Mouse (Mus musculus) lung, embryonic 15.5 days (tissue): ENCODE results near the gene Itgb7. TPM values are rescaled to one million over a fixed set of nuclear protein-coding genes. Genes with fewer than 3 reads are reported as not detected.

Experiments used
- ATAC-seq: fragments of 200-750 bp; cut with Nextera tagmentation; 2 replicates; pipeline ENCODE4 v1.8.0; 2017; ENCODE audit warnings: moderate number of reproducible peaks, borderline replicate concordance; ENCODE audit not compliant: low FRiP score, low TSS enrichment; ENCODE audit errors: extremely low read depth
- H3K27ac ChIP-seq: fragments of 300-500 bp; sonication (generic); 2 replicates; pipeline ENCODE4 v1.5.1; 2015; ENCODE audit warnings: moderate library complexity, mild to moderate bottlenecking, inconsistent platforms
- H3K27me3 ChIP-seq: fragments of 300-500 bp; sonication (generic); 2 replicates; pipeline ENCODE4 v1.6.1; 2015; ENCODE audit warnings: inconsistent platforms
- H3K36me3 ChIP-seq: fragments of 300-500 bp; sonication (generic); 2 replicates; pipeline ENCODE4 v1.6.1; 2015; ENCODE audit warnings: inconsistent platforms
- H3K4me1 ChIP-seq: fragments of 300-500 bp; sonication (generic); 2 replicates; pipeline ENCODE4 v1.6.1; 2015; ENCODE audit warnings: inconsistent platforms
- H3K4me2 ChIP-seq: fragments of 300-500 bp; sonication (generic); 2 replicates; pipeline ENCODE4 v1.6.1; 2015; ENCODE audit warnings: inconsistent platforms, mild to moderate bottlenecking, moderate library complexity
- H3K4me3 ChIP-seq: fragments of 300-500 bp; sonication (generic); 2 replicates; pipeline ENCODE4 v1.5.1; 2015; ENCODE audit warnings: mild to moderate bottlenecking, inconsistent platforms
- H3K9ac ChIP-seq: fragments of 300-500 bp; sonication (generic); 2 replicates; pipeline ENCODE4 v1.6.1; 2015; ENCODE audit warnings: inconsistent platforms
- H3K9me3 ChIP-seq: fragments of 300-500 bp; sonication (generic); 2 replicates; pipeline ENCODE4 v1.6.1; 2016; ENCODE audit warnings: inconsistent platforms
- WGBS: fragments of 180-500 bp; shearing (Covaris S2); methylation state at CpG from one replicate; pipeline ENCODE4 v1.1.7; 2015; 5-methylcytosine and 5-hydroxymethylcytosine counted together
- polyA plus RNA-seq: library from polyadenylated mRNA; unstranded; fragments of >200 nt; fragmentation: Nextera tagmentation; extraction: Ambion mirVana; gene quantifications from 2 replicates; pipeline ENCODE4 v1.2.1, GENCODE M21; 2015

Gene Itgb7
- polyA plus RNA-seq, 1 experiment from 2014 or later: 3.2 TPM

GRCm38 (mm10) chr15:102179924-102180323, 51.8 kb downstream of the Itgb7 start:
- Histone ChIP-seq H3K27ac (no peak overlapping the region), H3K4me1 (no peaks in the 10 kb centered on the region), H3K27me3 (no peaks in the 10 kb centered on the region), H3K4me3 (no peak overlapping the region), H3K9ac (no peak overlapping the region), H3K9me3 (no peaks in the 10 kb centered on the region), H3K4me2 (no peak overlapping the region), H3K36me3 (peaks cover 4% of the 10 kb centered on the region; the same call in 1 of the 2 replicates)
- no peak for ATAC-seq
- WGBS: 84% methylated on average over 14 of the region's 14 CpGs

DNA sequence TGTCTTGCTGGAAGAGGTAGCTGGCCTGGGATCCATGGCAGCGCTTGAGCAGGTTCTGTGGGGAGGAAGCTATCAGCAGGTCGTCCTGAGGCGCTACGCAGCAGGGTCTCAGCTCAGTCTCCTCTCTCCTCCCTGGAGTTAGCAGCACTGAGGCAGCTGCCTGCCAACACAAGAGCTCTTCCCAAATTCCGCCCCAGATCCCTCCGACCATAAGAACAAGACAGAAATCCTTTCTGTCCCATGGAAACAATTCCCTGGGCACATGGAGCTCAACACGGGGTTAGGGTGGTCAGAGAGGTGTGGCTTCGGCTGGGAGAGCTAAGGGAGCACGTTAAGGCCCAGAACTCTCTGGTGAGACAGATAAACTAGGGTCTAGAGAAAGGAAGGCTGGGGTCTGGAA, 52.6 kb downstream of the Itgb7 start:
- ATAC-seq: no peak

GRCm38 (mm10) chr15:102178279-102178678, 53.5 kb downstream of the Itgb7 start:
- H3K4me1 ChIP-seq: no peaks in the 10 kb centered on the region
- no peak for ATAC-seq

More for the DNA sequence above, 52.6 kb downstream of the Itgb7 start:
- 76% methylated on average over 9 of the region's 9 CpGs for WGBS
- no peak overlapping the region for H3K9ac ChIP-seq
- no peak overlapping the region for H3K4me3 ChIP-seq
- no peak overlapping the region for H3K4me2 ChIP-seq
- peaks cover 8% of the 10 kb centered on the region; the same call in 1 of the 2 replicates for H3K36me3 ChIP-seq
- H3K27ac ChIP-seq: no peak overlapping the region
- H3K4me1 ChIP-seq: no peaks in the 10 kb centered on the region
- H3K27me3 ChIP-seq: no peaks in the 10 kb centered on the region
- no peaks in the 10 kb centered on the region for H3K9me3 ChIP-seq

GRCm38 (mm10) chr15:102177417-102177816, 54.3 kb downstream of the Itgb7 start:
- no peak overlapping the region for H3K4me2 ChIP-seq
- H3K27ac ChIP-seq: no peak overlapping the region
- H3K9me3 ChIP-seq: no peaks in the 10 kb centered on the region
- no peaks in the 10 kb centered on the region for H3K4me1 ChIP-seq
- WGBS: 79% methylated on average over 8 of the region's 8 CpGs
- no peaks in the 10 kb centered on the region for H3K27me3 ChIP-seq
- no peak for ATAC-seq
- no peak overlapping the region for H3K4me3 ChIP-seq
- H3K9ac ChIP-seq: no peak overlapping the region
- peaks cover 8% of the 10 kb centered on the region; the same call in 1 of the 2 replicates for H3K36me3 ChIP-seq

More at GRCm38 (mm10) chr15:102178279-102178678, 53.5 kb downstream of the Itgb7 start:
- no peak overlapping the region for H3K9ac ChIP-seq
- peaks cover 8% of the 10 kb centered on the region; the same call in 1 of the 2 replicates for H3K36me3 ChIP-seq
- no peak overlapping the region for H3K27ac ChIP-seq
- no peaks in the 10 kb centered on the region for H3K27me3 ChIP-seq
- no peak overlapping the region for H3K4me3 ChIP-seq
- 15% methylated on average over 6 of the region's 6 CpGs for WGBS
- H3K9me3 ChIP-seq: no peaks in the 10 kb centered on the region
- no peak overlapping the region for H3K4me2 ChIP-seq

- WGBS: 75% methylated on average over 7 of the region's 7 CpGs
- Histone ChIP-seq H3K4me2 (no peak overlapping the region), H3K27me3 (no peaks in the 10 kb centered on the region), H3K4me3 (no peak overlapping the region), H3K4me1 (no peaks in the 10 kb centered on the region), H3K9ac (no peak overlapping the region), H3K9me3 (no peaks in the 10 kb centered on the region), H3K27ac (no peak overlapping the region), H3K36me3 (peaks cover 8% of the 10 kb centered on the region; the same call in 1 of the 2 replicates)
- no peak for ATAC-seq
Observed at GRCm38 (mm10) chr15:102176571-102177316, 55.0 kb downstream of the Itgb7 start.

GRCm38 (mm10) chr15:102175736-102176319, 55.9 kb downstream of the Itgb7 start:
- WGBS: 80% methylated on average over 16 of the region's 16 CpGs
- H3K9me3 ChIP-seq: no peaks in the 10 kb centered on the region
- peaks cover 8% of the 10 kb centered on the region for H3K36me3 ChIP-seq
- no peaks in the 10 kb centered on the region for H3K27me3 ChIP-seq
- ATAC-seq: 0 out of 2 replicates have a peak, but pooled peaks have one; percentile 21
- H3K9ac ChIP-seq: no peak overlapping the region
- no peak overlapping the region for H3K4me3 ChIP-seq
- no peak overlapping the region for H3K27ac ChIP-seq
- H3K4me1 ChIP-seq: no peaks in the 10 kb centered on the region
- H3K4me2 ChIP-seq: no peak overlapping the region

- WGBS: 88% methylated on average over 3 of the region's 3 CpGs
- H3K36me3 ChIP-seq: peaks cover 8% of the 10 kb centered on the region
- H3K4me2 ChIP-seq: no peak overlapping the region
- no peak overlapping the region for H3K9ac ChIP-seq
- no peaks in the 10 kb centered on the region for H3K27me3 ChIP-seq
- no peak overlapping the region for H3K27ac ChIP-seq
- ATAC-seq: no peak
- no peak overlapping the region for H3K4me3 ChIP-seq
- H3K4me1 ChIP-seq: no peaks in the 10 kb centered on the region
- no peaks in the 10 kb centered on the region for H3K9me3 ChIP-seq
Observed at GRCm38 (mm10) chr15:102173581-102173980, 58.2 kb downstream of the Itgb7 start.

DNA sequence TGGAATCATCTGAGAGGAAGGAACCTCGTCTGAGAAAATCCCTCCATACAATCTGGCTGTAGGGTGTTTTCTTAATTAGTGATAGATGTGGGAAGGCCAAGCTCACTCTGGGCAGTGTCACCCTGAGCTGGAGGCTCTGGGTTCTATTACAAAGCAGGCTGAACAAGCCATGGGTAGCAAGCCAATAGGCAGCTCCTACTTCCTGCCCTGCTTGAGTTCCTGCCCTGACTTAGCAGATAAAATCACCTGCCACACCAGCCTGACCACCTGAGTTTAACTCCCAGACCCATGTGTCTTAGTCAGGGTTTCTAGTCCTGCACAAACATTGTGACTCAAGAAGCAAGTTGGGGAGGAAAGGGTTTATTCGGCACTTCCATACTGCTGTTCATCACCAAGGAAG, 62.7 kb downstream of the Itgb7 start:
- H3K4me1 ChIP-seq: peaks cover 11% of the 10 kb centered on the region
- H3K9me3 ChIP-seq: no peaks in the 10 kb centered on the region
- no peaks in the 10 kb centered on the region for H3K27me3 ChIP-seq
- H3K27ac ChIP-seq: no peak overlapping the region
- no peak overlapping the region for H3K9ac ChIP-seq
- H3K4me2 ChIP-seq: no peak overlapping the region
- H3K4me3 ChIP-seq: no peak overlapping the region
- no peak for ATAC-seq
- WGBS: 38% methylated on average over 2 of the region's 2 CpGs
- no peaks in the 10 kb centered on the region; the same call in 1 of the 2 replicates for H3K36me3 ChIP-seq

DNA sequence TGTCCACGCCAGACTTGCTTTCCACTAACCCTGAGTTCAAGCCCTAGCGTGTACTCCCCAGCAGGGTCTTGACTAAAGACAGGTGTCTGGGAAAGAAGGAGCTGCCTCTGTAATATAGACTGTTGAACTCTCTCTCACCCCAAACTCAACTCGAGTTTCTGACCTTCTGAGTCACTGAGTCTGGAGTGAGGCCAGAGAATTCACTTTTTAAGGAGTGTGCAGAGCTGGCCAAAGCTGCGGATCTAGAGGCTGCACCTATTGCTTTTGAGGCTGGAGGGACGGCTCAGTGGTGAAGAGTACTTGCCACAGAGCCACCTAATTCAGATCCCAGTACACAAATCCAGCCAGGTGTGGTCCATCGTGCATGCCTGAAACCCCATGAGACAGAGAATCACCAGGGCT, 64.1 kb downstream of the Itgb7 start:
- Histone ChIP-seq H3K27me3 (no peaks in the 10 kb centered on the region), H3K4me2 (no peak overlapping the region), H3K4me1 (peaks cover 11% of the 10 kb centered on the region), H3K9me3 (no peaks in the 10 kb centered on the region), H3K27ac (peak overlapping the region; percentile 48), H3K36me3 (no peaks in the 10 kb centered on the region; the same call in 1 of the 2 replicates), H3K9ac (no peak overlapping the region), H3K4me3 (no peak overlapping the region)
- WGBS: 19% methylated on average over 6 of the region's 6 CpGs
- ATAC-seq: 0 out of 2 replicates have a peak, but pooled peaks have one; percentile 57

Other genes with a start within 250 kb of the Itgb7 start
- 307 and 345 TPM in 2 replicates for gene Krt8, start 227.5 kb downstream of the Itgb7 start, polyA plus RNA-seq
- 221 and 264 TPM in 2 replicates for gene Krt18, start 203.8 kb downstream of the Itgb7 start, polyA plus RNA-seq
- gene Eif4b, start 158.2 kb downstream of the Itgb7 start, polyA plus RNA-seq: 118 and 121 TPM in 2 replicates
- gene Tns2, start 131.5 kb downstream of the Itgb7 start, polyA plus RNA-seq: 47.6 and 54.5 TPM in 2 replicates
- 18.8 and 20.5 TPM in 2 replicates for gene Spryd3, start 95.7 kb downstream of the Itgb7 start, polyA plus RNA-seq
- 12.3 and 16.8 TPM in 2 replicates for gene Igfbp6, start 87.6 kb downstream of the Itgb7 start, polyA plus RNA-seq
- 0.20 and 0.34 TPM in 2 replicates for gene Soat2, start 81.4 kb downstream of the Itgb7 start, polyA plus RNA-seq
- gene Zfp740, start 28.7 kb downstream of the Itgb7 start, polyA plus RNA-seq: 60.7 and 67.1 TPM in 2 replicates
- 74.1 and 78.1 TPM in 2 replicates for gene Csad, start 27.2 kb downstream of the Itgb7 start, polyA plus RNA-seq
- 43.7 and 43.8 TPM in 2 replicates for gene Rarg, start 25.6 kb upstream of the Itgb7 start, polyA plus RNA-seq
- gene Gm9918, start 38.6 kb upstream of the Itgb7 start, polyA plus RNA-seq: 0.53 and 0.57 TPM in 2 replicates
- gene Mfsd5, start 47.5 kb upstream of the Itgb7 start, polyA plus RNA-seq: 63.8 and 65.3 TPM in 2 replicates
- 27.6 and 32.2 TPM in 2 replicates for gene Espl1, start 64.3 kb upstream of the Itgb7 start, polyA plus RNA-seq
- gene Pfdn5, start 94.2 kb upstream of the Itgb7 start, polyA plus RNA-seq: 368 and 401 TPM in 2 replicates
- 100 and 106 TPM in 2 replicates for gene Myg1, start 99.8 kb upstream of the Itgb7 start, polyA plus RNA-seq
- gene Aaas, start 118.8 kb upstream of the Itgb7 start, polyA plus RNA-seq: 91.1 and 92.0 TPM in 2 replicates
- gene Sp7, start 135.2 kb upstream of the Itgb7 start, polyA plus RNA-seq: 0.48 and 0.55 TPM in 2 replicates
- 10.6 TPM in 2 replicates for gene Sp1, start 174.2 kb upstream of the Itgb7 start, polyA plus RNA-seq
- gene Amhr2, start 213.4 kb upstream of the Itgb7 start, polyA plus RNA-seq: 0.59 and 0.82 TPM in 2 replicates
- 69.4 and 71.4 TPM in 2 replicates for gene Prr13, start 227.1 kb upstream of the Itgb7 start, polyA plus RNA-seq
- gene Pcbp2, start 238.6 kb upstream of the Itgb7 start, polyA plus RNA-seq: 217 TPM in 2 replicates